Mouse (Mus musculus) midbrain, embryonic 10.5 days (tissue): ENCODE data around the gene Pld5. TPM values are rescaled to one million over a fixed set of nuclear protein-coding genes. Genes with fewer than 3 reads are reported as not detected.

ENCODE experiments used
- DNase-seq: peaks from one replicate; pipeline ENCODE4 v3.0.0-alpha.2; 2017; ENCODE audit warnings: low spot score
- H3K27ac ChIP-seq: fragments of 300-500 bp; sonication (generic); replicated peaks from 2 replicates; pipeline ENCODE4 v1.5.1; 2016; ENCODE audit warnings: mild to moderate bottlenecking
- H3K27me3 ChIP-seq: fragments of 300-500 bp; sonication (generic); 2 replicates; pipeline ENCODE4 v1.6.1; 2016; ENCODE audit warnings: low read depth, mild to moderate bottlenecking; ENCODE audit not compliant: poor library complexity, severe bottlenecking
- H3K36me3 ChIP-seq: fragments of 300-500 bp; sonication (generic); 2 replicates; pipeline ENCODE4 v1.6.1; 2016; ENCODE audit warnings: mild to moderate bottlenecking, moderate library complexity
- H3K4me1 ChIP-seq: fragments of 300-500 bp; sonication (generic); 2 replicates; pipeline ENCODE4 v1.6.1; 2016
- H3K4me3 ChIP-seq: fragments of 300-500 bp; sonication (generic); 2 replicates; pipeline ENCODE4 v1.5.1; 2016; ENCODE audit warnings: mild to moderate bottlenecking, moderate library complexity
- H3K9me3 ChIP-seq: fragments of 300-500 bp; sonication (generic); replicated peaks from 2 replicates; pipeline ENCODE4 v1.6.1; 2016; ENCODE audit warnings: mild to moderate bottlenecking
- WGBS: fragments of 180-500 bp; shearing (Covaris S2); methylation state at CpG from one replicate; pipeline ENCODE4 v1.1.7; 2016; 5-methylcytosine and 5-hydroxymethylcytosine counted together
- polyA plus RNA-seq: library from polyadenylated mRNA; unstranded; fragments of >200 nt; fragmentation: Nextera tagmentation; extraction: Ambion mirVana; gene quantifications from 2 replicates; pipeline ENCODE4 v1.2.1, GENCODE M21; 2016

Pld5 gene
- polyA plus RNA-seq, 1 experiment from 2014 or later = 0.84 TPM

DNA sequence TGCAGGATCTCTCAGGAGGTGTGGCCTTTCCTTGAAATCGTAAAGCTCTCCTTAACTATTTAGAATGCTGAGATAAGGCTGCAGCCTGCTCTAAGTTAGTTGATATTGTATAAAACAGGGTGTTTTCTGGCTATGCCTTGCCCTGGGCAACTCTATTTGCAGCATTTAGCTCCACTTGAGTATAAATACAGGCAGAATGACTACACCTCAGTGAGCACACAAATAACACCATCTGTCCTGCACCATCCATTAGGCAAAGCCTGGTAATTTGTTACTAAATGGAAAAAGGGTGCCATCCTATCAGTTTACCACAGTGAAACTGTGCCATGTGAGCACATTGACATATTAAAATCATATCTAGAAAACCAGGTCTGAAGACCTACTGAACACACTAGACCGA lies 149.3 kb downstream of the Pld5 start:
- no peaks in the 10 kb centered on the region for H3K9me3 ChIP-seq
- no peak overlapping the region for H3K27ac ChIP-seq
- no peak overlapping the region for H3K4me3 ChIP-seq
- H3K27me3 ChIP-seq = no peaks in the 10 kb centered on the region
- WGBS = 81% methylated on average over 2 of the region's 2 CpGs
- DNase-seq = no peak
- H3K4me1 ChIP-seq = no peaks in the 10 kb centered on the region
- H3K36me3 ChIP-seq = no peaks in the 10 kb centered on the region

DNA sequence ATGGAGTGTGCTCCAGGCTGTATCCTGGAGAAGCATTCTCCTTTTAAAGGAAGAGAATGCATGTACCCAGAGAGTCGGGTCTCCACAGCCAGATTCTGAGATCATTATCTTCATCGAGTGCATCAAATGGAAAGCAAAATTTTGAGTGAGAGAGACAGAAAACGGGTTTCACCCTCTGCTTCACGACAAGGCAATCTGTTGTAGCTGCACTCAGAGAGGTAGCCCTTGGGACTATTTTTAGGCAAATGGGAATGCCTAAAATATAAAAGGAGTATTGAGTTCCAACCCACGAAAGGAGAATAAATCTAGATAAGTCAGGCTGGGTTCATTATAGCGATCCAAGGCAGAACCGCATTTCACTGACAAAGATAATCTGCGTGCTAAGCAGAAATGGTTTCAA lies 150.7 kb downstream of the Pld5 start:
- Histone ChIP-seq H3K9me3 (no peaks in the 10 kb centered on the region), H3K4me1 (no peaks in the 10 kb centered on the region), H3K27ac (no peak overlapping the region), H3K4me3 (no peak overlapping the region), H3K27me3 (no peaks in the 10 kb centered on the region), H3K36me3 (no peaks in the 10 kb centered on the region)
- WGBS = 86% methylated on average over 8 of the region's 8 CpGs
- DNase-seq = no peak

DNA sequence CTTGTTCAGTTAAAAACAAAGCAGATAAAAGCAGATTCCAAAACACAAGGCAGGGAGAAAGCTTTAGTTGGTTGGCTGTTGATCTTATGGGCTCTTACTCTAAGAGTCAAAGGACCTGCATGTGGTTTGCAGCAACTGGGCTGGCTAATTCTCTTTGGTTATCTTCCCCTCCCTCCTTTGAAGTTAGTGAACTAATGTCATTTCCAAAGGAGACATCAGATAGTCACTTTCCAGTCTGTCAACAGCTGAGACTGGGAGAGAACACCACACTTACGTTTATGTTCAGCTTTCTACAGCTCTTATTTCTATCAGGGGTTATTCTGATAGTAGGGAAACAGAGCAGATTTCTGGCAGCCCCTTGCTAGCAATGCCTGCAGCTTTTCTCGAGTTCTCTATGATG lies 151.3 kb downstream of the Pld5 start:
- H3K27ac ChIP-seq = no peak overlapping the region
- no peak for DNase-seq
- H3K4me1 ChIP-seq = no peaks in the 10 kb centered on the region
- H3K4me3 ChIP-seq = no peak overlapping the region
- no peaks in the 10 kb centered on the region for H3K36me3 ChIP-seq
- H3K27me3 ChIP-seq = no peaks in the 10 kb centered on the region
- 71% methylated on average over 2 of the region's 2 CpGs for WGBS
- H3K9me3 ChIP-seq = no peaks in the 10 kb centered on the region

DNA sequence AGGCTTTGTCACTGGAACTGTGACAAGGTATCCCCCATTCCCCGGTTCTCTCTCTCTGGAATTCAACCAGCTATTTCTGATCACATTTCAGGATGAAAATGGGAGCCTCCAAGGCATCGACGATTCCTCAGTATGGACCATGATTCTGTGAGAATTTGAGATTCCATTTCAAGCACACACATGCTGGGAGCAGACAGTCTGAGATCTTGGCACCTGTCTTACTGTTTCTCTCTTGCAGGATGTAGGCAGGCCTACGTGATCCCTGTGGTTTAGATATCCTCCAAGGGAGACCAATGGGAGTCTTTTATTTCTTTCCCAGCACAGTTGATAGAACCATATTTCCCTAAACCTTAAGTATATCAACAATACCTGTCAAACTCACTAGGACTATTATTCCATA lies 159.5 kb downstream of the Pld5 start:
- Histone ChIP-seq H3K4me3 (no peak overlapping the region), H3K27ac (no peak overlapping the region), H3K36me3 (no peaks in the 10 kb centered on the region), H3K9me3 (no peaks in the 10 kb centered on the region), H3K27me3 (no peaks in the 10 kb centered on the region), H3K4me1 (no peaks in the 10 kb centered on the region)
- 88% methylated on average over 4 of the region's 4 CpGs for WGBS
- DNase-seq = no peak

DNA sequence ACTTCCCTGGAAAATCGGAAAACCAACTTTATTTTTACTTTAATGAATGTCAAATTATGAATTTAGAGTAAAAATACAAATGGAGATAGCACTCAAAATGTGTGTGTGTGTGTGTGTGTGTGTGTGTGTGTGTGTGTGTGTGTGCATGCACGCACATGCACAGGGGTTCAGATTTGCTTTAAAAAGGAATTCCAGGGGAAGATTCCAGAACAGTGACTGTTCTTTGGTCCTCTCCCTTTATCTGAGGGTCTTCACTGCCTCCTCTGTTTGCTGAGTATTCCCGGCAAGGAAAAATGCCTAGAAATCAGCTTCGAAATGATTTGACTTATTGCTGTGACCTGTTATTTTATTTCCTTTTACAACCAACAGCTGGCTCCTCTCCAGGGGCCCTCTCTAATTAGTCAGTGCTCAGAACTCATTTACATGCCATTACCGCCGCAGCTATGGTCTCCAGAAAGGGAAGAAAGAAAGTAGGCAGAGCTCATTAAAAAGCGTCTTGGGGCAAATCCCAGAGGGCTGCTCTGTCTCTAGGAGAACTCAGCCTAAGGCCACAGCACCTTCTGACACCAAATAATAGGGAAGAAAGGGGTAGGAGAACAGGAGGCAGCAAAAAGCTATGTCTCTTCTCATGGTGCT lies 176.3 kb downstream of the Pld5 start:
- Histone ChIP-seq H3K4me1 (no peaks in the 10 kb centered on the region; the same call in 1 of the 2 replicates), H3K9me3 (no peaks in the 10 kb centered on the region), H3K27ac (no peak overlapping the region), H3K36me3 (no peaks in the 10 kb centered on the region), H3K27me3 (no peaks in the 10 kb centered on the region), H3K4me3 (no peak overlapping the region)
- 38% methylated on average over 7 of the region's 7 CpGs for WGBS
- DNase-seq = no peak

DNA sequence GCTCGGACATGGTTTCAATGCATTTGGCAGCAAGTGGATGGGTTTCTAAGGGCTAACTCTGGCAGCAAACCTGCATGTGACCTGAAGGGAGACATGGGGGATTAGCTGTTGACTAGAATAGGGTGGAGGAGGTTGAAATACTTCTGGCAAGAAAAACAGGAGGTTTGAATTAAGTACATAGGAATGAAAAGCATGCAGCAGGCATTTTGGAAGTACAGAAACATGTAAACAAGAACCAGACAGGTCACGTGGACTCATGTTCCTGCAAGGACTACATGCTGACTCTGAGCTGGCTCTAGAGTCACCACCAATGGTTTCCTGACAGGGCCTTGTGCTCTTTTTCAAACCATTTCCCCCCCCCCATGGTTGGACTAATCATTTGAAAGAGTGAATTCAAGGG lies 183.0 kb downstream of the Pld5 start:
- Histone ChIP-seq H3K36me3 (no peaks in the 10 kb centered on the region), H3K27ac (no peak overlapping the region), H3K27me3 (no peaks in the 10 kb centered on the region), H3K4me1 (no peaks in the 10 kb centered on the region), H3K4me3 (no peak overlapping the region), H3K9me3 (no peaks in the 10 kb centered on the region)
- DNase-seq = no peak
- 83% methylated on average over 2 of the region's 2 CpGs for WGBS

DNA sequence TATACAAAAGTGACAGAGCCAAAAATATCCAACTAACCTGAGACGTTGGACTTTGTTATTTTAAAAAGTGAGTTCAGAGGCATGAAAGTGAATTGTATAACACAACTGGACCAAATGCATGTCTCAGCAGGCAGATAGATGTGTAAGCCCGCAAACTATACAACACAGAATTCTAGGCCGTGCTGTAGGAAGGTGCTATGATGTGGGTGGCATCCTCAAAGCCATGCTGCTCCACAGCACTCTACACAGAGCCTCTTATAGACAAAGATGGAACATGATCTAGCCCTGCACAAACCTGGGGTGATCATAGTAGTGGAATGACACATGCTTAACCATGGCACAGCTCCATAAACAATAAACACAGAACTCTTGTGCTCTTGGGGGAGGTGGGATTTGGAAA lies 185.7 kb downstream of the Pld5 start:
- WGBS = 88% methylated on average over 3 of the region's 3 CpGs
- Histone ChIP-seq H3K27me3 (no peaks in the 10 kb centered on the region), H3K27ac (no peak overlapping the region)

DNA sequence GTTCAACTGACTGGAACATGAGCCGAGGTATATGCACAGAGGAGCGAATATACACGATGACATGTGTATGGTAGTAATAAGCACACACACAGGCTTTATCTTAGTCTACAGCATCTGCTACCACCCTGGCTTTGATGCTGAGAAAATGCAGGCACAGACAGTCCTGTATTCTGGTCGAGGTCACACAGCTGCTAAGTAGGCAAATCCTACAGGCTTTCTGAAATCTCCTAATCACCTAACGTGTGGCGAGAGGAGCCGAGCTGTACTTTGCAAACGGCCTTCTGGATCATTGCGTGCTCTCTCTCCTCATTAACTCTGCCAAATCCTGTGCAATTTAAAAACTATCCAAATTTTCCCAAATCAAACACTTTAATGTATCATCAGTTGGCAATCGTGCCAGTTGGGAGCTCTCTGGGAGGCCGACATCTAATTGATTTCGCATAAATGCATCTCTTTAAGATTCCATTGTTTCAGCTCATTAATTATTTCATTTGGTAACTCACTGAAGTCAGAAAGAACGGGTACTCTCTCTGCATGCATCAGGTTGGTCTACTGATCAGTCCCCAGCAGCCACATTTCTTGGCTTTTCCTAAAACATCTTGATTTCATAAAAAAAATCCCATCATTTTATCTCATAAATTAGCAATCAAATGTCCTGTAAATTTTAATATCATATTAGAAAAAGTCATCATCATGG lies 189.0 kb downstream of the Pld5 start:
- Histone ChIP-seq H3K27me3 (no peaks in the 10 kb centered on the region), H3K4me3 (no peak overlapping the region), H3K27ac (no peak overlapping the region), H3K4me1 (no peaks in the 10 kb centered on the region), H3K9me3 (no peaks in the 10 kb centered on the region), H3K36me3 (no peaks in the 10 kb centered on the region)
- DNase-seq = no peak
- 85% methylated on average over 13 of the region's 13 CpGs for WGBS

More for the DNA sequence above, 185.7 kb downstream of the Pld5 start:
- no peak for DNase-seq
- Histone ChIP-seq H3K4me3 (no peak overlapping the region), H3K9me3 (no peaks in the 10 kb centered on the region), H3K4me1 (no peaks in the 10 kb centered on the region), H3K36me3 (no peaks in the 10 kb centered on the region)

DNA sequence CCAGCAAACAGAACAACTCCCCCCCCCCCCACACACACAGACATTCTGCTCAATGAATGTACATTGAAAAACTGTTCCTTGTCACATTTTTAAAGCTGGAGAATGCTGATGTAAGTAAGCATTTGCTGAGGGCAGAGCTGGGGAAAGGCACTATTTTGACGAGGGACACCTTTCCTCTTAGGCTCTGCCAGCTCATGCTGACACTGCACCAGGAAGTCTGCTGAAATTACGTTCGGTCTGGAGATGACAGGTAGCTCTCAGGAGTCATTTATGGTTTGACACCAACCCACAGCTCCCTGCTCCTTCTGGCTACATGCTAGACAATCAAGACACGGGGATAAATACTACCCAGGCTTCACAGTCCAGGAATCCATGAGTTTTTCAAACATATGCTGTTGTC lies 192.8 kb downstream of the Pld5 start:
- H3K27ac ChIP-seq = no peak overlapping the region

DNA sequence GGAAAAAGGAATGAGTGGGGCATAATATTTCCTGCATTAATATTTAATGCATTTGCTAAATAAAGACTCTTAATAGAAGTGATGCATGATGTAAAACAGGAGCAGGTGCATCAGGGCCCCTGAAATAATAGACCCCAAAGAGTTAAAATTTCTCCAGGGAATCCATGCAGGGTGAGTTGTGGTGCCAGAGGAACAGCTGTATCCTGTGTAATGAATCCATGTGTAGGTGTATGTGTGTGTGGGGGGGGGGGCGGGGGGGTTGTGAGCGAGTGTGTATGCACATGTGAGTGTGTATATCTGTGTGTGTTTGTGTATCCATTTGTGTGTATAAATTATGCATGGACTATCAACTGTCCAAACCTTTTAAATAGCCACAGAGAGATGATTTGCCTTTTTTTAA lies 194.1 kb downstream of the Pld5 start:
- Histone ChIP-seq H3K27me3 (no peaks in the 10 kb centered on the region), H3K9me3 (no peaks in the 10 kb centered on the region), H3K4me3 (no peak overlapping the region), H3K27ac (no peak overlapping the region), H3K36me3 (no peaks in the 10 kb centered on the region), H3K4me1 (no peaks in the 10 kb centered on the region)
- DNase-seq = no peak
- WGBS = 78% methylated on average over 2 of the region's 2 CpGs

More for the DNA sequence above, 192.8 kb downstream of the Pld5 start:
- Histone ChIP-seq H3K27me3 (no peaks in the 10 kb centered on the region), H3K9me3 (no peaks in the 10 kb centered on the region), H3K36me3 (no peaks in the 10 kb centered on the region), H3K4me1 (no peaks in the 10 kb centered on the region), H3K4me3 (no peak overlapping the region)
- no peak for DNase-seq
- 76% methylated on average over 4 of the region's 4 CpGs for WGBS

DNA sequence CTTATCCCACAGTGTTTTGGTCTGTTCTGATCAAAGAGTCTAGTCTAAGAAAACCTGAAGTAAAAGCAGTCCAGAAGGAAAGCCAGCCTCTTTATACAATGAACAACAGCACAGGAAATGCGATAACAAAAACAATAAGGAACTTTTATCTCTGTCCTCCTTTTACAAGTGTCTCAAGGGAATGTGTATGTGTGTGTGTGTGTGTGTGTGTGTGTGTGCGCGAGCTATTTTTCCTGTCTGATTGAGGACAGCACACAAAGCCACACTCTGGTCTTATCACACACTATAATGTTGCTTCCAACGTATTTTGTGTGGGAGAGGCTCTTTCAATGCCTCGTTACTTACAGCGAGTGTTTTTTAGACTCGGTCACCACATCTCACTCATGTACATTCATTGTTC lies 196.7 kb downstream of the Pld5 start:
- Histone ChIP-seq H3K9me3 (no peaks in the 10 kb centered on the region), H3K27ac (no peak overlapping the region), H3K4me3 (no peak overlapping the region), H3K36me3 (no peaks in the 10 kb centered on the region), H3K4me1 (no peaks in the 10 kb centered on the region), H3K27me3 (no peaks in the 10 kb centered on the region)
- DNase-seq = no peak
- WGBS = 94% methylated on average over 7 of the region's 7 CpGs

DNA sequence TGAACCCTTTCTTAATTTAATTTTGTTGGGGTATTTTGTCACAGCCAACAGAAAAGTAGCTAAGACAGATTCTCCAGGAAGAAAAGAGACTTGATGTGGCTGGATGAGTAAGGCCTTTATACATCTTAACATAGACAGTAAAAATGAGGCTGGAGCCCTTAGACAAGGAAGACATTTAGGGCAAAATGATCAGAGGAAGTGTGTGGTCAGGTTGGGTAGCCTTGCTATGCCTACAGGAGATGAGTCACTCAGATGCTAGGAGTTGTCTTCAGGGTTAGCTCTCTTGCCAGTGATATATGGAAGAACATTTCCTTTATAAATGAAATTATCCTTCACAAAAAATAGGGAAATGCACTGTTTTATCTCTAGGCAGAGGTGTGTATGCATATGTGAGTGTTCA lies 198.3 kb downstream of the Pld5 start:
- Histone ChIP-seq H3K4me1 (peaks cover 4% of the 10 kb centered on the region), H3K4me3 (no peak overlapping the region), H3K36me3 (no peaks in the 10 kb centered on the region), H3K27me3 (no peaks in the 10 kb centered on the region), H3K27ac (no peak overlapping the region), H3K9me3 (no peaks in the 10 kb centered on the region)
- no peak for DNase-seq

DNA sequence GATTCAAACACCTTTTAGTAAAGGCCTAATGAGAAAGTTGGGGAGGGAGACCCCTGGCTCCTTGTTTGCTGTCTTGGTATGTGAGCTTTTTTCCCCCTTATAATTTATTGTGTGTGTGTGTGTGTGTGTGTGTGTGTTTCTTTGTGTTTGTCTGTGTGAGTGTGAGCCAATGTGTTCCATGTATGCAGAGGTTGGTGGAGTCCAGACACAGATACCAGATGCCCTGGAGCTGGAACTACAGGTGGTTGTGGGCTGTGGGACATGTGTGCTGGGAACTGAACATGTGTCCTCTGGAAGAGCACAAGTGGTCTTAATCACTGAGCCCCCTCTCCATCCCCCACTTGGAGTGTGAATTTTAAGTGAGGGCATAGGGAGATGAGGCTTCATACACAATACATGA lies 199.3 kb downstream of the Pld5 start:
- no peak overlapping the region for H3K4me3 ChIP-seq
- no peaks in the 10 kb centered on the region for H3K27me3 ChIP-seq
- no peaks in the 10 kb centered on the region for H3K36me3 ChIP-seq
- H3K4me1 ChIP-seq = peaks cover 5% of the 10 kb centered on the region
- H3K27ac ChIP-seq = no peak overlapping the region
- H3K9me3 ChIP-seq = no peaks in the 10 kb centered on the region
- no peak for DNase-seq
